Mouse (Mus musculus) megakaryocyte-erythroid progenitor cell, adult 5 weeks (primary cell): ENCODE results near the gene Micu1. TPM values are rescaled to one million over a fixed set of nuclear protein-coding genes. Genes with fewer than 3 reads are reported as not detected.

Source experiments
- polyA plus RNA-seq: library from polyadenylated mRNA; stranded (reverse); fragments of >175 nt; gene quantifications from 2 replicates; pipeline ENCODE4 v1.2.3, GENCODE M21; 2012

The Micu1 gene
- polyA plus RNA-seq, result 20.1 and 25.4 TPM in 2 replicates

GRCm38 (mm10) chr10:59702207-59703032, at the start of gene Micu1:
Gene Micu1 (plus strand): TSS chr10:59702477.

GRCm38 (mm10) chr10:59879255-59880028, 177.2 kb downstream of the Micu1 start, which contains the start of gene Dnajb12:
Gene Dnajb12 (plus strand): TSS chr10:59879556.

Other genes with a start within 250 kb of the Micu1 start
- 0.68 and 1.5 TPM in 2 replicates for gene Gm10322, start 86.4 kb upstream of the Micu1 start, polyA plus RNA-seq
- gene Mcu, start 85.8 kb upstream of the Micu1 start, polyA plus RNA-seq, result 9.6 and 12.1 TPM in 2 replicates
- gene Dnajb12, start 177.1 kb downstream of the Micu1 start, polyA plus RNA-seq, result 67.5 and 82.4 TPM in 2 replicates
- 25.8 and 37.2 TPM in 2 replicates for gene Ddit4, start 249.4 kb downstream of the Micu1 start, polyA plus RNA-seq